Mouse (Mus musculus) embryonic facial prominence, embryonic 14.5 days (tissue): Measurements from ENCODE around the gene Mrpl23. TPM values are rescaled to one million over a fixed set of nuclear protein-coding genes. Genes with fewer than 3 reads are reported as not detected.

ENCODE experiments used
- ATAC-seq: fragments of 200-750 bp; cut with Nextera tagmentation; 2 replicates; pipeline ENCODE4 v1.8.0; 2017; ENCODE audit warnings: low read depth, moderate number of reproducible peaks, moderate TSS enrichment
- DNase-seq: peaks from one replicate; pipeline ENCODE4 v3.0.0-alpha.2; 2015; ENCODE audit warnings: low spot score
- H3K27ac ChIP-seq: fragments of 300-500 bp; sonication (generic); replicated peaks from 2 replicates; pipeline ENCODE4 v1.5.1; 2014; ENCODE audit warnings: low read depth, mild to moderate bottlenecking, low read length, moderate library complexity
- H3K27me3 ChIP-seq: fragments of 300-500 bp; sonication (generic); replicated peaks from 2 replicates; pipeline ENCODE4 v1.6.1; 2014; ENCODE audit warnings: low read length; ENCODE audit not compliant: control insufficient read depth, insufficient read depth
- H3K36me3 ChIP-seq: fragments of 300-500 bp; sonication (generic); 2 replicates; pipeline ENCODE4 v1.6.1; 2014; ENCODE audit warnings: low read length, mixed read lengths; ENCODE audit not compliant: control insufficient read depth, insufficient read depth
- H3K4me1 ChIP-seq: fragments of 300-500 bp; sonication (generic); 2 replicates; pipeline ENCODE4 v1.6.1; 2014; ENCODE audit warnings: antibody characterized with exemption, low read length; ENCODE audit not compliant: control insufficient read depth, insufficient read depth
- H3K4me2 ChIP-seq: fragments of 300-500 bp; sonication (generic); 2 replicates; pipeline ENCODE4 v1.6.1; 2014; ENCODE audit warnings: low read depth, mild to moderate bottlenecking, low read length, moderate library complexity, mixed read lengths
- H3K4me3 ChIP-seq: fragments of 300-500 bp; sonication (generic); 2 replicates; pipeline ENCODE4 v1.5.1; 2014; ENCODE audit warnings: low read depth, mild to moderate bottlenecking, low read length
- H3K9ac ChIP-seq: fragments of 300-500 bp; sonication (generic); 2 replicates; pipeline ENCODE4 v1.6.1; 2014; ENCODE audit warnings: low read depth, mild to moderate bottlenecking, low read length, moderate library complexity, mixed read lengths
- H3K9me3 ChIP-seq: fragments of 300-500 bp; sonication (generic); 2 replicates; pipeline ENCODE4 v1.6.1; 2016; ENCODE audit warnings: low read length; ENCODE audit not compliant: control insufficient read depth
- WGBS: fragments of 180-500 bp; shearing (Covaris S2); extraction: QIAGEN DNeasy Blood & Tissue Kit; methylation state at CpG from one replicate; pipeline ENCODE4 v1.1.7; 2014; 5-methylcytosine and 5-hydroxymethylcytosine counted together
- polyA plus RNA-seq: library from polyadenylated mRNA; unstranded; fragments of >200 nt; fragmentation: Nextera tagmentation; extraction: Ambion mirVana; gene quantifications from 2 replicates; pipeline ENCODE4 v1.2.1, GENCODE M21; 2014

Mrpl23 gene
- polyA plus RNA-seq, 1 experiment from 2014 or later: 33.1 TPM

DNA sequence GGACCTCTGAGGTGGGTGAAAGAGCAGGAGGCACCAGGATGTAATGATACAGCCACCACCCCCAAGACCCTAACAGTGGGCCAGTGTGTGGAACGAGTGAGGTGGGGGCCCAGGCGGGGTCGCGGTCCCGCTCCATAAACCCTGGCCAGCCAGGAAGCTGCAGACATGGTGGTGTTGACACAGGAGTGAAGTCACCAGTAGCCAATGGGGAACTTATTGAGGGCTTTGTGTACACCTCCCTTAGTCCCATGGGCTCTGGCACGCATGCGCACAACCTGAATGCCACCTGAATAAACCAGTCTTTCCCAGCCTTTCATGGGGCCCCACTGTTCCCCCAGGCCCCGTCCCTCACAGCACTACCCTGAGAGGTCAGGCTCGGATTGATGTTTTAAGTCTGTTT lies 38.1 kb downstream of the Mrpl23 start:
- 45% methylated on average over 5 of the region's 9 CpGs for WGBS
- DNase-seq (peak; percentile 77), ATAC-seq (no peak)
- peaks cover 59% of the 10 kb centered on the region for H3K4me1 ChIP-seq
- H3K27ac ChIP-seq: peak overlapping the region; percentile 96
- no peaks in the 10 kb centered on the region for H3K9me3 ChIP-seq
- no peak overlapping the region for H3K4me3 ChIP-seq
- H3K4me2 ChIP-seq: no peak overlapping the region
- no peaks in the 10 kb centered on the region for H3K27me3 ChIP-seq
- no peaks in the 10 kb centered on the region for H3K36me3 ChIP-seq
- H3K9ac ChIP-seq: no peak overlapping the region

DNA sequence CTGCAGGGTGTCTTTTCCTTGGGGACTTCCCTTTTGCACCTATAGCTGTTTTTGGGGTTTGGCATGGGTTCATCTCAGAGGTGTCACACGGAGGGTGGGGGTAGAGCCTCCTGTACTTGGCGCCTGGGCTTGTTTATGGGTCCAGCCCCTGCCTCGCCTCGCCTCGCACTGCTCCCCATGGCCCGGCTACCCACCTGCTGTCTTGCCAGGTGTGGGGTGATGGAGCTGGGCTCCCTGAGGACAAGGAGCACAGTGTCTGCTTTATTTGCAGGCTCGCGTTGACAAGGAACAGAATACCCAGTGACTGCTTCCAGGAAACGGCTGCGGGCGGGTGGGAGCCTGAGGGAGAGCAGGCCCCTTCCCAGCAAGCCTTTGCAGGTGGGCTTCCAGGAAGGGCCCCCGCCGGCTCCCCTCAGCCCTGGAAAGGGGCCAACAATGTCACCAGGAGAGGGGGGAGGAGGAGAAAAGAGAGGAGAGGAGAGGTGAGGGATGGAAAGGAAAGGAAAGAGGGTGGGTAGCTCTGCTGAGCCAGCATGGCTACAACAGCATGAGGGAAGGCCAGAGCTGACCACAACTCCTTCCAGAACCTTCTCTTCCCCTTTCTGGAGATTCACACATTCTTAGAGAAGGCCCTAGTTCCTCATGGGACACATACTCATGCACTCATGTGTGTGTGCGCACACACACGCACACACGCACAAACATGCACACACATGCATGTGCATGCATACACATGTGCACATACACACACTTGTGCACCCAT lies 39.2 kb downstream of the Mrpl23 start:
- Histone ChIP-seq H3K27me3 (no peaks in the 10 kb centered on the region), H3K4me2 (peak overlapping the region; percentile 25; the same call in 1 of the 2 replicates), H3K4me3 (no peak overlapping the region), H3K36me3 (no peaks in the 10 kb centered on the region), H3K9me3 (no peaks in the 10 kb centered on the region), H3K9ac (no peak overlapping the region; the same call in 1 of the 2 replicates), H3K27ac (peak overlapping the region; percentile 96), H3K4me1 (peaks cover 58% of the 10 kb centered on the region)
- ATAC-seq (peak; percentile 13; the same call in 1 of the 2 replicates), DNase-seq (peak; percentile 84)
- WGBS: 30% methylated on average over 16 of the region's 16 CpGs

DNA sequence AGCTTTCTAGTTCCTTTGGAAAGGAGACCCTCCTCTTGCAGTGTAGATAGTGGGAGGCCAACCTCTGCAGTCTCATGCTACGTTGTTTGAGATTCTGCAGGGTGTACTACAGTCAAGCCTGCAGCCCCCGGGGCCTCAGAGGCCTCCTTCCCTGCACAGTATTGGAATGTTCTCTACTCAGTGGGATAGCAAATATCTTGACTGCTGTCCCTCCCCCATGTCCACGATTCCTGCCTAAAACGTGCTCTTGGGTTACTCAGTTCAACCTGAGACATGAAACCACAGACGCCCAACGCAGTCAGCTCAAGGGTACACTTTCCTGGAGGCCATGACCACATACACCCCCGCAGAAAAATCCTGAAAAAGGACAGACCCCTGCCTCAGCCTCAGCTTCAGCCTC lies 39.9 kb downstream of the Mrpl23 start:
- Histone ChIP-seq H3K27me3 (no peaks in the 10 kb centered on the region), H3K27ac (peak overlapping the region; percentile 96), H3K9ac (peak overlapping the region; percentile 41), H3K9me3 (no peaks in the 10 kb centered on the region), H3K36me3 (no peaks in the 10 kb centered on the region), H3K4me1 (peaks cover 58% of the 10 kb centered on the region), H3K4me2 (peak overlapping the region; percentile 25; the same call in 1 of the 2 replicates), H3K4me3 (no peak overlapping the region)
- 17% methylated on average over 7 of the region's 7 CpGs for WGBS
- DNase-seq (peak; percentile 80), ATAC-seq (peak; percentile 20; the same call in 1 of the 2 replicates)

DNA sequence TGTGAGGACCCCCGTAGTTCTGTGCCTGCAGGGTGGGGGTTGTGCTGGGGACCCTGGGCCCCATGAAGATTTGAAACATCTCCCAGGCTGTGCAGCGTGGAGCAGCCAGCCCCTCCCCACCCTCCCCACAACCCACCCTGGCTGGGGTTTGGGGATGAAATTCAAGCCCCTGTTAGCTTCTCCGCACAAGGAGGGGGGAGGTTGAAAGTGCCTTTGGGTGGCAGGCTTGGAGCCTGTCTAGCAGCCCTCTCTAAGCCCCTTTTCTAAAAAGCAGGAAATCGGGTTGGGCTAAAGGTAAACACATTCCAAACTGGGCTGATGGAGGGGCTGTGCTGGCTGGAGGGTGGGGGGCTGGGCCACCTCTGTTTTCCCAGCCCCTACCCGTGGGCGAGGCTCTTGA lies 40.5 kb downstream of the Mrpl23 start:
- peak overlapping the region; percentile 41; the same call in 1 of the 2 replicates for H3K9ac ChIP-seq
- DNase-seq: peak; percentile 91
- peak overlapping the region; percentile 25; the same call in 1 of the 2 replicates for H3K4me2 ChIP-seq
- ATAC-seq: peak; percentile 58
- WGBS: 4% methylated on average over 6 of the region's 6 CpGs
- no peak overlapping the region for H3K4me3 ChIP-seq
- no peaks in the 10 kb centered on the region for H3K9me3 ChIP-seq
- H3K27me3 ChIP-seq: no peaks in the 10 kb centered on the region
- peak overlapping the region; percentile 96 for H3K27ac ChIP-seq
- H3K36me3 ChIP-seq: no peaks in the 10 kb centered on the region
- H3K4me1 ChIP-seq: peaks cover 58% of the 10 kb centered on the region

DNA sequence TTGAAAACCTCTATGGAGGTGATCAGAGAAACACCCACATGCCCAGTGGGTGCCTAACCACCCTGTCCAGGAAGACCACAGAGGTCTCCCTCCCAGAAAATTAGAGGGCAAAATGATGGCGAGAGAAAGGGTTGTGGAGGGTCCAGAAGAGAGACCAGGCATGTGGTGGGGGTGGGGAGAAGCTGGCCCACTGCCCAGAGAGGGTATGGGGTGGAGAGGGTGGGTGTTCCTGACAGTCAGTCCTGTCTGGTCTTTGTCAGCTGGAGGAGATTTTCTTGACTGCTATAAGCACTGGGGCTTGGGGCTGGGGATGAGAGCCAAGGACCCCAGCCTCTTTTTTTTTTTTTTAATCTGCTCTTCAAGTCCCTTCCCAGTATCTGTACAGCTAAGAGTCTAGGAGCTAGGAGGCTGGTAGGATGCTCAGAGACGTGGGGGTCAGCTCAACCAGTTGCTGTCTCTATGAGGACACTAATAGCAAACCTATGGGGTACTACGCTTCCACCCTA lies 41.7 kb downstream of the Mrpl23 start:
- Histone ChIP-seq H3K27me3 (no peaks in the 10 kb centered on the region), H3K4me3 (no peak overlapping the region; the same call in 1 of the 2 replicates), H3K9ac (peak overlapping the region; percentile 80), H3K9me3 (no peaks in the 10 kb centered on the region), H3K27ac (peak overlapping the region; percentile 96), H3K4me2 (peak overlapping the region; percentile 63), H3K4me1 (peaks cover 58% of the 10 kb centered on the region), H3K36me3 (no peaks in the 10 kb centered on the region)
- ATAC-seq (no peak), DNase-seq (peak; percentile 53)
- WGBS: 45% methylated on average over 3 of the region's 3 CpGs

DNA sequence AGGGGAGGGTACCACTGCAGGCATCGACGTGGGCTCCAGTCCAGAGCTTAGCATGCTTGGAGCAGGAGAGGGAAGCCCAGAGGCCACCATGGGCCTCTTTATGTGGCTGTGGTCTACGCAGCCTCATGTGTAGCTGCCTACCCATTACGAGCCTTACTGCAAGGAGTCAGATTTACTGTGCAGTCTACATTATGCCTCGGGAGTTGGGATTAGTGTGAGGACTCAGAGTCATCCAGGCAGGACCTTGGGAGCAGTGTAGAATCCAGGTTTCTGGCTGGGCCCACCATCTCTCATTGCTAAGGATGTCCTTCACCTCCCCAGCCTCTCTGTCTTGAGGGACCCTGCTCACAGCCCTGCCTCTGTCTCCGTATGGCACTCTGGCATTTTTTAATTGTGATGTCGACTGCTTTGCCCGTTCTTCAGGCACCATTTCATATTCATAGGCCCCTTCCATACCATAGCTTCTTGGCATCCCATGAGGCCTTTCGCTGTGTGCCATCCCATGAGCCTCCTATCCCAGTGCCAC lies 42.4 kb downstream of the Mrpl23 start:
- H3K27me3 ChIP-seq: no peaks in the 10 kb centered on the region
- DNase-seq: peak; percentile 77
- peak overlapping the region; percentile 80 for H3K9ac ChIP-seq
- H3K9me3 ChIP-seq: peaks cover 1% of the 10 kb centered on the region
- ATAC-seq: peak; percentile 13
- H3K4me1 ChIP-seq: peaks cover 56% of the 10 kb centered on the region
- no peaks in the 10 kb centered on the region for H3K36me3 ChIP-seq
- WGBS: 47% methylated on average over 9 of the region's 9 CpGs
- peak overlapping the region; percentile 63 for H3K4me2 ChIP-seq
- peak overlapping the region; percentile 96 for H3K27ac ChIP-seq
- H3K4me3 ChIP-seq: peak overlapping the region; percentile 43

DNA sequence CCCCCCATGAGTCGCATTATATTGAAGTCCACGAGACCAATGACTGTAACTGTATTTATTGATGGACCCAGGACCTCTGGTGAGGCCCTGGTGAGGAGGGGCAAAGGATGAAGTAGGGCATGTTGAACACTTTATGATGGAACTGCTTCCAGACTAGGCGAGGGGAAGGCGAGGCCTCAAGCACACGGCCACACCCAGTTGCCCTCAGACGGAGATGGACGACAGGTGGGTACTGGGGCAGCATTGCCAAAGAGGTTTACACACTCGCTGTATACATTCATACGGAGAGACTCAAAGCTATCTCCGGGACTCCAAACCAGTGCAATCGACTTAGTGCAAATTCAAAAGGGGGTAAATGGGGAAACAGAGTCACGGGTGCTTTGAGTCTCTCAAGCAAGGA lies 43.0 kb downstream of the Mrpl23 start:
- no peaks in the 10 kb centered on the region for H3K36me3 ChIP-seq
- H3K27me3 ChIP-seq: no peaks in the 10 kb centered on the region
- H3K4me3 ChIP-seq: peak overlapping the region; percentile 43
- peak overlapping the region; percentile 80 for H3K9ac ChIP-seq
- 70% methylated on average over 12 of the region's 12 CpGs for WGBS
- H3K4me1 ChIP-seq: peaks cover 56% of the 10 kb centered on the region
- ATAC-seq (no peak), DNase-seq (peak; percentile 26)
- peaks cover 7% of the 10 kb centered on the region for H3K9me3 ChIP-seq
- H3K27ac ChIP-seq: peak overlapping the region; percentile 96
- H3K4me2 ChIP-seq: peak overlapping the region; percentile 63

DNA sequence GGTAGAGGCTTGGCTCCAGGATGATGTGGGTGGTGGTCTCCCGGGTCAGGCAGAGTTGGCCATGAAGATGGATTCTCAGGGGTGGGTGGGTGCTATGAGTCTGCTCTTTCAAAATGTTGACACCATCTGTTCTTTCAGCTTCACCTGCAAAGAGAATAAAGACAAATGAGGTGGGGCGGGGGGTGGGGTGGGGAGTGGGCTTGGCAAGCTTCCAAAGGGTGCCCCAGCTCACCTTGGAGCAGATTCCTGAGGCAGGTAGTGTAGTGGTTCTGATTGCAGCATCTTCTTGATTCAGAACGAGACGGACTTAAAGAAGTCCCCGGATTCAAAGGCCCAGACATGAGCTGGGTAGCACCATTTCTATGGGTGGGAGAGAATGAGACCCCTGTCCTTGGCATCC lies 43.5 kb downstream of the Mrpl23 start:
- Histone ChIP-seq H3K9me3 (peaks cover 12% of the 10 kb centered on the region), H3K4me1 (peaks cover 51% of the 10 kb centered on the region), H3K9ac (peak overlapping the region; percentile 80), H3K4me3 (peak overlapping the region; percentile 43), H3K4me2 (peak overlapping the region; percentile 63), H3K27me3 (no peaks in the 10 kb centered on the region), H3K36me3 (no peaks in the 10 kb centered on the region), H3K27ac (peak overlapping the region; percentile 96)
- 68% methylated on average over 5 of the region's 5 CpGs for whole genome bisulfite sequencing
- DNase-seq (no peak), ATAC-seq (no peak)
